Mouse (Mus musculus) 3T3-L1 (cell line): ENCODE results near the gene Bnc2.

Experiments used
- DNase-seq: peaks from one replicate; pipeline ENCODE4 v3.0.0-alpha.2; 2015; ENCODE audit warnings: low read depth, low spot score

Gene Bnc2

GRCm38 (mm10) chr4:84632832-84633789 is 42.0 kb downstream of the Bnc2 start:
- no peak for DNase-seq

GRCm38 (mm10) chr4:84627616-84628015 is 47.5 kb downstream of the Bnc2 start:
- no peak for DNase-seq

DNA sequence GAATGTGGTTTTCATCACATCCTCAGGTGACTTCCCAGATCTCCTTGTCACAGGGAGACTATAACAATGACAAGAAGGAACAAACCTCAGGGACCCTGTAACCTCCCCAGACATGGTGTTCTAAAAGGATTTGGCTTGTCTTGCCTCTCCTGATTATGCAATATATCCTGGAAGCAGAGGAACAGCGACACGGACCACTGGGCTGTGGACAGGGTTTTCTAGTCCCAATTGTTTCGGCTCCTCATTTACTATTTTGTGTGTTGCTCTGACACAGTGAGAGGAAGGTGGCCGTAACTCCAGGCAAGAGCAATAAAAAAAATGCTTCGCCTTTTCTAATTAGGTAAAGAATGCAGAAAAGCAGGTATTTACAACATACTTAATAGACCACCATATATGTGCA is 51.8 kb downstream of the Bnc2 start:
- DNase-seq, result no peak

GRCm38 (mm10) chr4:84621785-84622184 is 53.3 kb downstream of the Bnc2 start:
- no peak for DNase-seq

GRCm38 (mm10) chr4:84609861-84610260 is 65.2 kb downstream of the Bnc2 start:
- DNase-seq, result no peak

DNA sequence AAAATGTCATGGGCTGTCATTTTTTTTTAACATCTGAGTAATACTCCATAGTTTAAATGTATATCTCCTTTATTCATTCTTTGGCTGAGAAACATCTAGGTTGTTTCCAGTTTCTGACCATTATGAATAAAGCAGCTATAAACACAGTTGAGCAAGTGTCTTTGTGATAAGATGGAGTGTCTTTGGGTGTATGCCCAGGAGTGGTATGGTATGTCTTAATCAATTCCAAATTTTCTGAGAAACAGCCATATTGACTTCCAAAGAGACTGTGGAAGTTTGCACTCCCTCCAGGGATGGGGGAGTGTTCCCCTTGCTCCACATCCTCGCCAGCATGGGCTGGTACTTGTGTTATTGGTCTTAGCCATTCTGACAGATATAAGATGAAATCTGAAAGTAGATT is 70.6 kb downstream of the Bnc2 start:
- peak; percentile 72 for DNase-seq

- no peak for DNase-seq
Measured at GRCm38 (mm10) chr4:84580260-84580952, 94.7 kb downstream of the Bnc2 start.

- DNase-seq, result peak; percentile 68
Measured at GRCm38 (mm10) chr4:84578296-84578695, 96.8 kb downstream of the Bnc2 start.

DNA sequence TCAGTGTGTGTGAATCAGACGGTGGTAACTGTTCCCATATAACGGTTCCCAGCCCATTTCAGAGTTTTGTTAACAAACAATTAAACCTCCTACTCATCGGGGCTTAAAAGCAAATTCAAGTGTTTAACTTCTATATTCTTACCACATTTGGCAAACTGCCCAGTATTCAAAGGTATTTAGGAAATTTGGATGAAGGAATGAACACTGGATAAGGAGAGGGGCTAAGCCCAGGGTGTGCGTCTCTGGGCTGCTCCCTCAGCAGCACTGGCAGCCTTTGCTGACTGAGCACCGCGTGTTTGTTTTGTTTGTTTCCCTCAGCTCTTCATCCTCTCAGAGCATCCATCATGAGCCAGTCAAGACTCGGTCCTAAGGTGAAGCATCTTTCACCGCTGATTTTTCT is 109.0 kb downstream of the Bnc2 start:
- no peak for DNase-seq

GRCm38 (mm10) chr4:84545204-84545871 is 129.7 kb downstream of the Bnc2 start:
- peak; percentile 73 for DNase-seq

DNA sequence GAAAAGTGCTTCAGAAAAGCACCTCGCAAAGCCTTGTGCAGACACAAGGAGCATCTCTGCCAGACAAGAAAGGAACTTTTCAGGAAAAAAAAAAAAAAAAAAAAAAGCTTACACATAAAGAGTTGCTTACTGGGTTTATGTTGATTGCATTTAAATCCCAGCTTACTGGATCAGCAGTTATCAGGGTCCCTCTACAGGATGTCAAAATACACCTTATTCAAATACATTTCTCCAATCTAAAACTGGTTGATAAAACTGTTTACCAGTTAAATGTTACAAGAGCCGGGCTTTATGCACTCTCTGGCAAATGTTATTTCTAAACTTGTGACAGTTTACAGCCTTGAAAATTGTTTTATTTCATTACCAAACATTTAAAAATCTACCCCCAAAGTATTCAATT is 130.4 kb downstream of the Bnc2 start:
- peak; percentile 52 for DNase-seq

- DNase-seq, result no peak
Measured at GRCm38 (mm10) chr4:84540531-84540930, 134.5 kb downstream of the Bnc2 start.

DNA sequence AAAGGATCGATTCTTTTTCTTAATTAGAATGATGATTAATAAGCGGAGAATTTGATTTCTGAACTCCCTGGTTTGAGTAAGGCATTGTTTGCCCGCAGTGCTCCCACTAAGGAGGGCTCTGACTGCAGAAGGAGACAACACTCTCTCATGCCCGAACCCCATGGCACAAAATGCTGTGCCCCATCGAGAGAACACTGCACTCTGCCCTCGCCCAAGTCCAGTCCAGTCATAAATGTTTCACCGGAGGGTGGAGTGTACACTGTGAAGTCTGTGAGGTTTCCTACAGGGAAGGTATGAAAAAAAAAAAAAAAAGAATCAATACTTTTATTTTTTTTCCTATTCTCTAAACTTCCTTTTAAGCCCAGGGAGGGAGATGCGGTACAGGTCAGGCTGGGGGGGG is 135.7 kb downstream of the Bnc2 start:
- no peak for DNase-seq

GRCm38 (mm10) chr4:84528886-84529789 is 145.9 kb downstream of the Bnc2 start:
- DNase-seq, result no peak

DNA sequence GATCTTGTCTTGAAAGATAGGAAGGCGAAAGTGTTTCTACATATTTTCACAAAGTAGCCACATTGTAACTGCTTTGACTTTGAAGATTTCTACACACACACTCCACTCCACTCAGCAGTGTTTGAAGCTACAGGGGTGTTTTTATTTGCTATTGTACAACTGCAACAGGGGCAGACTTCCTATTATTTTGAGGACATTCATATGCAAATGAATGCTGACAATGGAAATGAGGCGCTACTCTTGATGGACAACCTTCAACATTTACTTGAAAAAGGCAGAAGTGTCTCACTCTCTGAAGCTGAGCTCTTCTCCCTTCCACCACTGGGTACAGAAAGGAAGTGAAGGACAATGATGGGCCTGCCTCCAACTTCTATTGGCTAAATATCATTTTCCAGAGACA is 146.7 kb downstream of the Bnc2 start:
- DNase-seq, result no peak

- DNase-seq, result peak; percentile 11
Measured at GRCm38 (mm10) chr4:84527066-84527933, 147.8 kb downstream of the Bnc2 start.

- DNase-seq, result peak; percentile 84
Measured at GRCm38 (mm10) chr4:84523651-84524221, 151.3 kb downstream of the Bnc2 start.

DNA sequence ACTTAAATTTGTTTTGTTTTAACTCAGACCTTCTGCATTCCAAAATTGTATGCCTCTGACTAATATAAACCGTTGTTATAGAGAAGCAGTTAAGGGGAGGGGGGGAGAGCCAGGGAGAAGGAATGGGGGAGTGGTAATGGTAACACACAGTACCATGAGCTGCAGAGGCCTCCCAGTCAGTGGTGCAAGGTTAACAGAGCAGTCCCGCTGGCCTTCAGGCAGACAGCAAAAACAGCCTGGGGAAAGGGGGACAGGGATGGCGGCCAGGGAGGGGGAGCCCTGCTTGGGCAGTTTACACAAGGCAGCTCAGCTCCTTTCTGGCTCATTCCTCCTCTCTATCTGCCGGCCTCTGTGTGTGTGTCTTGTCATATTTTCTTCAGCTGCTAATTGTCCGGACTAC is 151.9 kb downstream of the Bnc2 start:
- DNase-seq, result peak; percentile 81

DNA sequence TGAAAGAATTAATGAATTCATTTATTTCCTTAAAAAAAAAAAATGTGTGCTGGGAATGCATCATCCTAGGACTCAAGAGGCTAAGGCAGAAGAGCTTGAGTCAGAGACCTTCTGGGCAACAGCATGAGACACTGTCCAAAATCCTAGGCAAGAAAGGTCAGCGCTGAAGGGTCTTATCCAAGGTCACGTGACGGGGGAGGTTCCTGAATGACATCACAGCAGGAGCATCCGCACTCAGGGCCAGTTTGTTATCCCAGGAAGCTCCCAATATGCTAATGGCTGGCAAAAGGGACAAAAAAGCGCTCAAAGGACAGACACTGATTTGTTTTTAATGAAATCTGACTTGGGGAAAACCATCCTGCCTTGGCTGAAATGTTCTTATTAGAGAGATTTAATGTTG is 153.5 kb downstream of the Bnc2 start:
- DNase-seq, result no peak

GRCm38 (mm10) chr4:84510466-84510865 is 164.6 kb downstream of the Bnc2 start:
- peak; percentile 83 for DNase-seq
